Mouse (Mus musculus) cerebellum, adult 18-20 months (tissue): ENCODE measurements around the gene Ksr1.
A peak's percentile ranks its signal among the peaks of the same experiment; 100 is the strongest.
"Not testable (repeated sequence)": the region's sequence is repeated elsewhere in the genome, so short reads cannot be mapped to it uniquely, and the experiment has no call there.

Source experiments
- DNase-seq, 2 experiments: peaks; one replicate each; pipeline ENCODE4 v3.0.0; 2021

Ksr1 gene

GRCm38 (mm10) chr11:79036324-79036723 lies 109.9 kb downstream of the Ksr1 start:
- no peak for DNase-seq

- DNase-seq: no peak
These were observed 112.6 kb downstream of the Ksr1 start for GRCm38 (mm10) chr11:79033636-79034035.

GRCm38 (mm10) chr11:79033021-79033420 lies 113.2 kb downstream of the Ksr1 start:
- no peak for DNase-seq

- DNase-seq: no peak
These were observed 114.8 kb downstream of the Ksr1 start for GRCm38 (mm10) chr11:79031452-79031746.

GRCm38 (mm10) chr11:79030570-79031451 lies 115.4 kb downstream of the Ksr1 start:
- DNase-seq: peak; percentile 76 to 83

- DNase-seq: no peak
These were observed 122.5 kb downstream of the Ksr1 start for GRCm38 (mm10) chr11:79023751-79024150.

GRCm38 (mm10) chr11:79023342-79023741 lies 122.9 kb downstream of the Ksr1 start:
- DNase-seq: no peak

- DNase-seq: no peak
These were observed 123.4 kb downstream of the Ksr1 start for GRCm38 (mm10) chr11:79022836-79023235.

GRCm38 (mm10) chr11:79020535-79021045 lies 125.6 kb downstream of the Ksr1 start:
- DNase-seq: no peak

GRCm38 (mm10) chr11:79019839-79020534 lies 126.2 kb downstream of the Ksr1 start:
- DNase-seq: no peak

GRCm38 (mm10) chr11:79018954-79019704 lies 127.1 kb downstream of the Ksr1 start:
- DNase-seq: peak; percentile 62 to 69

- DNase-seq: no peak
These were observed 129.0 kb downstream of the Ksr1 start for GRCm38 (mm10) chr11:79017161-79017606.

GRCm38 (mm10) chr11:79016236-79016635 lies 130.0 kb downstream of the Ksr1 start:
- no peak for DNase-seq

- no peak for DNase-seq
These were observed 130.5 kb downstream of the Ksr1 start for GRCm38 (mm10) chr11:79015660-79016215.

GRCm38 (mm10) chr11:79014602-79015325 lies 131.4 kb downstream of the Ksr1 start:
- DNase-seq: no peak

- no peak for DNase-seq
These were observed 132.4 kb downstream of the Ksr1 start for GRCm38 (mm10) chr11:79013806-79014205.

GRCm38 (mm10) chr11:79013056-79013455 lies 133.2 kb downstream of the Ksr1 start:
- DNase-seq: no peak

GRCm38 (mm10) chr11:79012529-79012928 lies 133.7 kb downstream of the Ksr1 start:
- no peak for DNase-seq

GRCm38 (mm10) chr11:79008891-79009290 lies 137.3 kb downstream of the Ksr1 start:
- DNase-seq: no peak

GRCm38 (mm10) chr11:79008007-79008775 lies 138.0 kb downstream of the Ksr1 start:
- no peak for DNase-seq

GRCm38 (mm10) chr11:79007356-79007755 lies 138.9 kb downstream of the Ksr1 start:
- not testable (repeated sequence) for DNase-seq
